Mouse (Mus musculus) myocyte (in vitro differentiated cells): ENCODE data around the gene Unc5c.

Experiments
- CEBPB ChIP-seq: IDR thresholded peaks from 2 replicates; pipeline ENCODE4 v1.6.1; 2011; ENCODE audit warnings: mild to moderate bottlenecking, moderate library complexity; ENCODE audit not compliant: poor library complexity, insufficient read depth, severe bottlenecking
- MAX ChIP-seq: IDR thresholded peaks from one replicate; pipeline ENCODE4 v1.6.1; 2011; ENCODE audit warnings: low read depth, mild to moderate bottlenecking, control low read depth
- MYOD1 ChIP-seq, 3 experiments: IDR thresholded peaks; one replicate each; pipeline ENCODE4 v1.6.1; 2011; ENCODE audit warnings: control low read depth in 2 of 3, low read depth in 2 of 3, mild to moderate bottlenecking in 2 of 3, moderate library complexity in 1 of 3; ENCODE audit not compliant: insufficient read length in 2 of 3, control insufficient read depth in 1 of 3
- POLR2A ChIP-seq: IDR thresholded peaks from one replicate; pipeline ENCODE4 v1.6.1; 2011; ENCODE audit warnings: low read depth, mild to moderate bottlenecking, control low read depth, moderate library complexity; ENCODE audit not compliant: insufficient read length
- POLR2AphosphoS2 ChIP-seq: IDR thresholded peaks from one replicate; pipeline ENCODE4 v1.6.1; 2011; ENCODE audit warnings: low read depth, control low read depth; ENCODE audit not compliant: insufficient read length
- USF1 ChIP-seq: IDR thresholded peaks from one replicate; pipeline ENCODE4 v1.6.1; 2011; ENCODE audit warnings: low read depth, mild to moderate bottlenecking, control low read depth, moderate library complexity

DNA sequence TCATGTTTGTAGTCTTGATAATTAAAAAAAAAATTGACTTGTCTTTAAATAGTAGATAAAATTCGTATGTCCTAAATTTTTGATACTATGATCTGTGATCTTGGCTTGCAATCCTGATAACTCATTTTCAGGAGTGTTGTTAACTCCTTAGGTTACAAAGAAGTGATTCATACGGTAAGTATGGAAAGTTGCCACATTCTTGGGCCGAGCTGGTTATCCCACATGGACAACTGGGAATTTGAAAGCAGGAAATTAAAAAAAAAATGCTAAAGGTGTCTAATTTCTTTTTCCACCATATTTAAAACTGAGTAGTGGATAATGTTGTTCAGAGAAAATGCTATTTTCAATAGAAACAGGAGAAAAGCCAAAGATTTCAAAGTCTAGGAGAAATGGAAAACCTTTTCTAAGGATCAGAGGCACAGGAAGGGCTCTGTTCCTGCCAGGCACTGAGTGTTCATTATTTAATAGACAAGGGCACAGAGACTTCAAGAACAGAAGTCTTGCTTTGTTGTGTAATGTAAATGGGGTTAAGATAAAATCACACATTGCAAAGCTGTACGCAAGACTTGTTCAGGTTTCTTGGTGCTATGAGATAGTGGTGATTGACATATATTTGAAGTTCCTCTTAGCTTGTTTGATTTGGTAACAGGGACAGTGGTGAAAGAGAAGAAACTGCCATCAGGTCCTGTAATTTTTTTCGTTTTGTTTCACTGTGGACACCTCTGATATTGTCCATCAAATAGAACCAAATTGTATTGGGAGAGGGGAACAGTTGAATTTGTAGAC is 46.4 kb downstream of the Unc5c start:
- TF ChIP-seq POLR2A (no peak), USF1 (no peak), MYOD1 (IDR thresholded peaks at IDR 0.05; ENCODE audit: control insufficient read depth in 1 of 3, insufficient read length in 2 of 3, low read depth in 2 of 3) (no peak), CEBPB (0 out of 2 replicates have a peak, but pooled peaks have one; percentile 44), POLR2AphosphoS2 (no peak), MAX (no peak)
